Mouse (Mus musculus) heart, embryonic 12.5 days (tissue): ENCODE measurements around the gene Shc1. TPM values are rescaled to one million over a fixed set of nuclear protein-coding genes. Genes with fewer than 3 reads are reported as not detected.

Experiments
- ATAC-seq: fragments of 200-750 bp; cut with Nextera tagmentation; 2 replicates; pipeline ENCODE4 v1.8.0; 2017; ENCODE audit warnings: moderate TSS enrichment, moderate library complexity; ENCODE audit not compliant: insufficient number of reproducible peaks, low FRiP score
- H3K27ac ChIP-seq: fragments of 300-500 bp; sonication (generic); 2 replicates; pipeline ENCODE4 v1.5.1; 2016; ENCODE audit warnings: mild to moderate bottlenecking, moderate library complexity; ENCODE audit not compliant: poor library complexity, severe bottlenecking
- H3K27me3 ChIP-seq: fragments of 300-500 bp; sonication (generic); replicated peaks from 2 replicates; pipeline ENCODE4 v1.6.1; 2016; ENCODE audit warnings: mild to moderate bottlenecking, moderate library complexity
- H3K36me3 ChIP-seq: fragments of 300-500 bp; sonication (generic); 2 replicates; pipeline ENCODE4 v1.6.1; 2016; ENCODE audit warnings: mild to moderate bottlenecking, moderate library complexity
- H3K4me1 ChIP-seq: fragments of 300-500 bp; sonication (generic); replicated peaks from 2 replicates; pipeline ENCODE4 v1.6.1; 2016; ENCODE audit warnings: mild to moderate bottlenecking
- H3K4me2 ChIP-seq: fragments of 300-500 bp; sonication (generic); 2 replicates; pipeline ENCODE4 v1.6.1; 2016; ENCODE audit warnings: mild to moderate bottlenecking, moderate library complexity
- H3K4me3 ChIP-seq: fragments of 300-500 bp; sonication (generic); 2 replicates; pipeline ENCODE4 v1.5.1; 2016; ENCODE audit warnings: mild to moderate bottlenecking
- H3K9ac ChIP-seq: fragments of 300-500 bp; sonication (generic); 2 replicates; pipeline ENCODE4 v1.6.1; 2016; ENCODE audit warnings: mild to moderate bottlenecking, moderate library complexity
- H3K9me3 ChIP-seq: fragments of 300-500 bp; sonication (generic); replicated peaks from 2 replicates; pipeline ENCODE4 v1.6.1; 2016; ENCODE audit warnings: mild to moderate bottlenecking, moderate library complexity
- WGBS: fragments of 180-500 bp; shearing (Covaris S2); methylation state at CpG from one replicate; pipeline ENCODE4 v1.1.7; 2016; 5-methylcytosine and 5-hydroxymethylcytosine counted together
- polyA plus RNA-seq: library from polyadenylated mRNA; unstranded; fragments of >200 nt; fragmentation: Nextera tagmentation; extraction: Ambion mirVana; gene quantifications from 2 replicates; pipeline ENCODE4 v1.2.1, GENCODE M21; 2016

Gene Shc1
- polyA plus RNA-seq, 1 experiment from 2014 or later: 78.1 TPM

DNA sequence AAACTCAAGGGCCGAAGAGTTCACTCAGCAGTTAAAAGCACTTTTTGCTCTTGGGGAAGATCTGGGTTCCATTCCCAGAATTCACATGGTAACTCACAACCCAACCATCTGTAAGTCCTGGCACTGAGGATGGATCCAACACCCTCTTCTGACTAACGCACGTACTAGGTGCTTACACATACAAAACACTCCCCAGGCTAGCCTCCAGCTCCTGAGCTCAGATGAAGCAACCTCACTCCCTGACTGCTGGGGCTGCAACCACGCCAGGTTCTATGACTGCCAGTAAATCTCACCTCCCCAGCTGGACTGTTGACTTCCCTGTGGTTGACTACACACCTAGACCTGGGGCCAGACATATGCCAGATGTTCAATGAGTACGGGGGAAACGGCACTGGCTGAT lies 11.4 kb upstream of the Shc1 start:
- no peak for ATAC-seq
- Histone ChIP-seq H3K36me3 (peaks cover 51% of the 10 kb centered on the region), H3K9me3 (no peaks in the 10 kb centered on the region), H3K4me3 (no peak overlapping the region), H3K4me1 (peaks cover 11% of the 10 kb centered on the region), H3K27me3 (no peaks in the 10 kb centered on the region), H3K27ac (no peak overlapping the region), H3K4me2 (no peak overlapping the region), H3K9ac (no peak overlapping the region)
- 89% methylated on average over 6 of the region's 6 CpGs for WGBS

DNA sequence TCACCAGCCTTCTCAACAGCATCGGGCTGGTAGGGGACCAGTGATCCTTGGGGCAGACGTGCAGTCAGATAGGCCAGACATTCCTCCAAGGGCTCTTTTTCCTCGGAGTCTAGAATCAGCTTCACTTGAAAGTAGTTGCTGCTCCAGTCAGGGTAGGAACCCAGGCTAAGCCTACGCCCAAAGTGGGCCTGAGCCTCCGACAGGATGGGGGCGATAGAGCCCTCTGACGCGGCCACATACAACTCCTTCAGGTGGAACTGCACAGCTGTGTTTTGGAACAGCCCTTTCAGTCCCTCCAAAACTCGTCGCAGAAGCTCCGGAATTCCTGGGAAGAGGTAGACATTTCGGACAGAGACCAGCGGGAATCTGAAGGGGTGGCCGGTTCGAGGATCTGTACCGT lies 9.8 kb upstream of the Shc1 start:
- Histone ChIP-seq H3K4me1 (peaks cover 11% of the 10 kb centered on the region), H3K9me3 (no peaks in the 10 kb centered on the region), H3K4me3 (no peak overlapping the region), H3K27me3 (no peaks in the 10 kb centered on the region), H3K36me3 (peaks cover 40% of the 10 kb centered on the region), H3K9ac (no peak overlapping the region), H3K4me2 (peak overlapping the region; percentile 11; the same call in 1 of the 2 replicates), H3K27ac (no peak overlapping the region)
- WGBS: 52% methylated on average over 16 of the region's 16 CpGs
- ATAC-seq: no peak

DNA sequence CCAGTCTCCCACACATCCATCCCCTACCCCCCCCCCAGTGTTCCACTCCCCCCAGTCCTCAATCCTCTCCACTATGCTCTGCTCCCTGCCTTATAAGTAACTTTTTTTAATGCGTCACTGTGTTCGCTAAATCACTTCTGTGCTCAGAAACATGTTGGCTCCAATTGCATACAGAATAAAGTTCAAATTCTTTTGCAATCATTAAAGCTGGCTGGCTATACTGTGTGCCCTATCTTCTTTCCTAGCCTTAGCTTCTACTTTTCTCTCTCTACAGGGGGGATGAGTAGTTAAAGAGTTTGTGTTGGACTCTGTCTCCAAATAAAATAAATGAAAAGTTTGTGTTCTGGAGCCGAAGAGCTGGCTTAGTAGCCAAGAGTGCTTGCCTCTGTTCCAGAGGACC lies 8.5 kb upstream of the Shc1 start:
- peaks cover 41% of the 10 kb centered on the region for H3K36me3 ChIP-seq
- 0 out of 2 replicates have a peak, but pooled peaks cover 2% of the 10 kb centered on the region for H3K9me3 ChIP-seq

DNA sequence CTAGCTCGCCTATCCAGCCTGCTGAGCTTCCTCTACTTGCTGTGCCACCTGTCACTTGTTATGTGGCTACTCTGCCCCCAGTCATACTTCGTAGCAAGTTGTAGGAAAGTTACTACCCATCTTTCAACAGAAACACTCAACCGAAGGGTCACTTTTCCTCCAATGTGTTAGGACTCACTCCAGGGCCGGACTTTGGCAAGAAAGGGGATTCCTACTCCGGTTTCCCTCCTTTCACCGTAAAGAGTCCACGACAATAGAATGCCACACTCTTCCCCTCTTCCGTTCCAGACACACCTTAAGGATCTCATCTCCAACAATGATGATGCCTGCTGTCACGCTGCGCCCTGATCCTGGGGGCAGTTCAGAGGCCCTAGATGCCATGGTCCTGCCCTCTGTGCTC lies 7.4 kb upstream of the Shc1 start:
- no peak for ATAC-seq
- H3K9ac ChIP-seq: peak overlapping the region; percentile 68
- 0 out of 2 replicates have a peak, but pooled peaks cover 4% of the 10 kb centered on the region for H3K9me3 ChIP-seq
- 79% methylated on average over 10 of the region's 10 CpGs for WGBS
- H3K27me3 ChIP-seq: no peaks in the 10 kb centered on the region
- H3K36me3 ChIP-seq: peaks cover 47% of the 10 kb centered on the region
- peak overlapping the region; percentile 65 for H3K4me3 ChIP-seq
- peaks cover 11% of the 10 kb centered on the region for H3K4me1 ChIP-seq
- H3K27ac ChIP-seq: no peak overlapping the region
- peak overlapping the region; percentile 75 for H3K4me2 ChIP-seq

More for the DNA sequence above, 8.5 kb upstream of the Shc1 start:
- no peak for ATAC-seq
- Histone ChIP-seq H3K27ac (no peak overlapping the region), H3K9ac (no peak overlapping the region), H3K4me2 (no peak overlapping the region), H3K4me1 (peaks cover 11% of the 10 kb centered on the region), H3K4me3 (no peak overlapping the region), H3K27me3 (no peaks in the 10 kb centered on the region)
- 89% methylated on average over 3 of the region's 3 CpGs for WGBS

DNA sequence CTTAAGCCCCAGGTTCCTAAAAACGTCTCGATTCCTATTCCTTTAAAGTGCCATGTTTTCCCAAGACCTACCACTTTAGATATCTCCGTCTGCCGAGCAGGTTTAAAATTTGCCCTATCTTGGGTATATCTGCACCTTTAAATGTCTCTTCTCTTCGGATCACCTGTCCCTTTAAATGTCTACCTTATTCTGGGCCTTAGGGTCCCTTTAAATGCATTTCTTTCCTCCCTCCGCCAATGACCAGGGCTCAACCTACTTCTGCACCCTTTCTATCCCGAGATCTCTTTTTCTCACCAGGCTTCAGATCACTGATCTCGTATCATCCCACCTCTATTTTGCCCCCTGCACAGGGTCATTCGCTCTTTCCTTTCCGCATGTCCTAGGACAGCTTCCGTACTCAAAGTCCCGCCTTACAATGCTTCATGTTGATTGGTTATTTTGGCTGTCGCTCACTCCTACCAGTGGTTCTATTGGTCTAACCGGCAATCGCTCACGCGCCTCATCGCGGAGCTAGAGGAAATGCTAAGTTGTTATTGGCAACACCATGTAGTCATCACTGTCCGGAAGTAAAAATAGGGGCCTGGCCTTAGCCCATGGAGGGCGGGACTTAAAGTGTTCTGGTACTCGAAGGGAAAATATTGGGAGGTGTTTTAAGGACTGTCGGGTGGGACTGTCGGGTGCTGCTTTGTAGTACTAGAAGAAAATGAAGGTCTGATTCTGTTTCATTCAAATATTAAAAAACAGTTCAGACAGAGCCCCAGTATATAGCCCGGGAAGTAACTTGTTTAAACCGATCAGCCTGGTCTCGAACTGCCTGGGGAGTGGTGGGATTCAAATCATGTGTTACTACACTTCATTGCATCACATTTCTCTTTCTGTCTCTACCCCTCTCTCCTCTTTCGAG lies 6.5 kb upstream of the Shc1 start, which contains the start of gene Flad1:
TSS of gene Flad1 (minus strand) at position 381 of the 904 bp plus-strand sequence.
- ATAC-seq: peak; percentile 99
- Histone ChIP-seq H3K9ac (peak within 1 kb of the TSS; percentile 68), H3K4me3 (peak within 1 kb of the TSS; percentile 65), H3K9me3 (0 out of 2 replicates have a peak, but pooled peaks cover 4% of the 10 kb centered on the region), H3K27me3 (no peaks in the 10 kb centered on the region), H3K27ac (peak within 1 kb of the TSS; percentile 40; the same call in 1 of the 2 replicates), H3K36me3 (peaks cover 54% of the 10 kb centered on the region), H3K4me1 (peaks cover 16% of the 10 kb centered on the region), H3K4me2 (peak within 1 kb of the TSS; percentile 75)
- WGBS: 5% methylated on average over 28 of the region's 28 CpGs

DNA sequence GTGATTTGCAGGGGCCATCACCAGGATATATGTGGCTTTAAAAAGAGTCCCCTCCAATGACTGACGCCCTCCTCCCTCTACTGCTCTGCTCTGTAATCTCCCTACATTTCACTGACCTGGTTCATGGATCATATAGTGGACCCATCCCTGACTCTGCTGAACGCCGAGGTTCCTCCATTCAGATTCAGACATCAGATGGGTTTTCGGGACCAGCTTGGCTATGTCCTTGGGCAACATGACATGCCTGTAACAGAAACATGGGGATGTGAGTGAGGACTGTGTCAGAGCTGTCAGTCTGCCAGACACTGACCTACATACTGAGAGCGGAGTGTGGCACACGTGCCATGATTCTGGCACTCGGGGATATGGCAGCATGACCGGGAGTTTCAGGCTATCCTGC lies 2.1 kb upstream of the Shc1 start:
- Histone ChIP-seq H3K27me3 (no peaks in the 10 kb centered on the region), H3K9me3 (0 out of 2 replicates have a peak, but pooled peaks cover 4% of the 10 kb centered on the region), H3K9ac (no peak overlapping the region; the same call in 1 of the 2 replicates), H3K4me3 (no peak overlapping the region), H3K36me3 (peaks cover 33% of the 10 kb centered on the region), H3K4me1 (peaks cover 21% of the 10 kb centered on the region), H3K27ac (no peak overlapping the region), H3K4me2 (peak overlapping the region; percentile 50; the same call in 1 of the 2 replicates)
- 97% methylated on average over 8 of the region's 8 CpGs for WGBS
- ATAC-seq: no peak

DNA sequence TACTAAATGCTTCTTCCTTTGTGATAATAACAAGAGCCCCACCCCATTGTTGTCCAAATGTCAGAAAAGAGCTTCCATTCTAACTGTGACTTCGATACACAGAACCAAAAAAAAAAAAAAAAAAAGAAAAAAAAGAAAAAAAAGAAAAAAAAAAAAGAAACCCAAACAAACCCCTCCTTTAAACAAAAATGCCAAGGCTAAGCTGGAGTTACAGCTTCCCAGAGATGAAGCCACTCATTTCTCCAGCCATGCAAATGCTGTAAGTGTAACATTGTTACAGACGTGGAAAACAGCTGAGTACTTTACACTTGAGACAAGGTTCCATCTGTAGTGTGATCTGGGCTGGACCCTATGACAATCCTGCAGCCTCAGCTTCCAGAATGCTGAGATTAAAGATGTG lies 1.1 kb upstream of the Shc1 start:
- Histone ChIP-seq H3K4me2 (peak overlapping the region; percentile 76), H3K36me3 (peaks cover 33% of the 10 kb centered on the region), H3K4me3 (peak overlapping the region; percentile 62), H3K27me3 (no peaks in the 10 kb centered on the region), H3K9me3 (0 out of 2 replicates have a peak, but pooled peaks cover 4% of the 10 kb centered on the region), H3K27ac (peak overlapping the region; percentile 87), H3K9ac (peak overlapping the region; percentile 74), H3K4me1 (peaks cover 29% of the 10 kb centered on the region)
- no peak for ATAC-seq
- WGBS: 34% methylated on average over 2 of the region's 2 CpGs

DNA sequence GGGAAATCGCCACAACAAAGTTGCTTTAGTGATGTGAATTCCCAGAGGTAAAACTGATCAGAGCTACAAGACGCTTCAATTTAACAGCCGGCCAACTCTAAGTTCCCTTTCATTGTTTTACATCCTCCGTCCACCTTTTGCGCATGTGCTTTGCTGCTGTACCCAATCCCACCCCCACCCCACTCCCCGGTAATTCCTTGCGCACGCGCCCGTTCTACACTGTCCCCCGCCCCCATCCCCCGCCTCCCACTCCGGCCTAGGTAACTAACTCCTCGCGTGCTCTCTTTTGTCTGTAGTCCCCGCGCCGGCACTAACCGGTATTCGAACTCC lies 438 bp upstream of the Shc1 start:
- Histone ChIP-seq H3K4me3 (peak overlapping the region; percentile 62), H3K9me3 (0 out of 2 replicates have a peak, but pooled peaks cover 4% of the 10 kb centered on the region), H3K4me2 (peak overlapping the region; percentile 76), H3K27ac (peak overlapping the region; percentile 87), H3K36me3 (peaks cover 33% of the 10 kb centered on the region), H3K9ac (peak overlapping the region; percentile 74), H3K27me3 (no peaks in the 10 kb centered on the region), H3K4me1 (peaks cover 36% of the 10 kb centered on the region)
- ATAC-seq: peak; percentile 37
- WGBS: under 1% methylated on average over 20 of the region's 20 CpGs

DNA sequence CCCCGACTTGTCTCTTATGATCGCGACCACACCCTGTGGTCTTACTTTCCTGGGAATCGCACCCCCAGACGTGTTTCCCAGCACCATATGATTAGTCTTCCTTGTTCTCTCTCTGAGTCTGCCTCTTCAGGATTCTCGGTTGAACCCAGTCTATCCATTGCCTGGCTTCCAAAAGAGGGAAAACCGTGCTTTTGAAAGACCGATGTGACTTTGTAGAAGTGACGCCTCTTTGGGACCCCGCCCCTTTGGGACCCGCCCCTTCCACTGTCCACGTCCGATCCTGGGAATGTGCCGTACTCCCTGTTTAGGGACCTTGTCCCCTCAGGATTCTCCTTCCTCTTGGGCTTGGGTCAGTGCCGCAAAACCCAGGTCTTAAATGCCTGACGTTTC lies 613 bp downstream of the Shc1 start:
- Histone ChIP-seq H3K4me3 (peak overlapping the region; percentile 62), H3K36me3 (peaks cover 34% of the 10 kb centered on the region), H3K27ac (peak overlapping the region; percentile 96), H3K9me3 (0 out of 2 replicates have a peak, but pooled peaks cover 4% of the 10 kb centered on the region), H3K9ac (peak overlapping the region; percentile 70), H3K4me1 (peaks cover 43% of the 10 kb centered on the region), H3K4me2 (peak overlapping the region; percentile 78), H3K27me3 (no peaks in the 10 kb centered on the region)
- under 1% methylated on average over 16 of the region's 16 CpGs for WGBS
- peak; percentile 27 for ATAC-seq

DNA sequence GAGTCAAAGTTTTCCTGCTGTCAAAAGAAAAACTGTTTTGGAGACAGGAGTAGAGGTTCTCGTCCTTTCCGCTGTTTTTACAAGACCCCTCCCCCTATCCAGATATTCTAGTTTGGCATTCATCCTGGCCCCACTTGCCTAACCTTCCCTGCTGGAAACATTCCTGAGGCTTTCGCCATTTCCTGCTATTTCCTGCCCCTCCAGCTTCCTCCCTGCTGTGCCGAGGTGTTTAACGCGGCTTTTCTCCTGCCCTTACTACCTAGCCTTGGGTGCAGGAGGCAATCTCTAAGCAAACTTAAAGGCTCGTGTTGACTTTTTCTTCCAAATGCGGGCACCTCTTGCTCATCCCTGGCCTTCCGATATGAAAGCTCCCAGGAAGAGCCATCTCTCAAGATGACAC lies 1.3 kb downstream of the Shc1 start:
- Histone ChIP-seq H3K4me1 (peaks cover 44% of the 10 kb centered on the region), H3K9me3 (0 out of 2 replicates have a peak, but pooled peaks cover 3% of the 10 kb centered on the region), H3K27me3 (no peaks in the 10 kb centered on the region), H3K36me3 (peaks cover 34% of the 10 kb centered on the region), H3K4me3 (peak overlapping the region; percentile 62), H3K27ac (peak overlapping the region; percentile 96), H3K4me2 (peak overlapping the region; percentile 78), H3K9ac (peak overlapping the region; percentile 70)
- no peak for ATAC-seq
- under 1% methylated on average over 9 of the region's 9 CpGs for WGBS

DNA sequence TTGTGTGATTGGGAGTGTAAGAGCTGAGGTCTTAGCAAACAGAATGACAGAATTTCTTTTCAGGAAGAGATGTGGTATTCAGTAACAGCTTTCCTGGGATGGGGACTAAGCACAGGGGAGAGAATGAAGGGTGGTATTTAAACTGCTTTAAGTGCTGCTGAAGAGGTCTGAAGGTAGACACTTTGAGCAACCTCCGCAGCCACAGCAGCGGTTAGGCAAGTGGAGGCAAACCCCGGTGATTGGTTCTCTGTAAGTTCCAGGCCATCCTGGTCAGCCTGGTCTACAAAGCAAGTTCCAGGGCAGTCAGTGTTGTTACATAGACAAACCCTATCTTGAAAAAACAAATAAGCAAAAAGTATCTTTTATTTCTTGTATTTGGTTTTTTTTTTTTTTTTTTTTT lies 1.7 kb downstream of the Shc1 start:
- 11% methylated on average over 3 of the region's 3 CpGs for WGBS
- ATAC-seq: no peak
- Histone ChIP-seq H3K27me3 (no peaks in the 10 kb centered on the region), H3K9me3 (no peaks in the 10 kb centered on the region), H3K4me2 (peak overlapping the region; percentile 78), H3K4me1 (peaks cover 48% of the 10 kb centered on the region), H3K9ac (peak overlapping the region; percentile 70), H3K4me3 (peak overlapping the region; percentile 62), H3K36me3 (peaks cover 34% of the 10 kb centered on the region), H3K27ac (peak overlapping the region; percentile 96)
